Mouse (Mus musculus): ENCODE data around the gene Sox21.

Gene Sox21

GRCm38 (mm10) chr14:118225061-118225743 lies 11.6 kb downstream of the Sox21 start:
- DNase-seq (ENCODE audit: low read depth), result no peak

- peak; percentile 12 for DNase-seq (ENCODE audit: low read depth)
These were observed 15.9 kb downstream of the Sox21 start for GRCm38 (mm10) chr14:118220885-118221284.

GRCm38 (mm10) chr14:118216826-118217225 lies 20.0 kb downstream of the Sox21 start:
- no peak for DNase-seq (ENCODE audit: low read depth)

GRCm38 (mm10) chr14:118212188-118212804 lies 24.5 kb downstream of the Sox21 start:
- no peak for DNase-seq (ENCODE audit: low read depth)

- peak; percentile 52 for DNase-seq (ENCODE audit: low read depth)
These were observed 27.2 kb downstream of the Sox21 start for GRCm38 (mm10) chr14:118209642-118210041.

GRCm38 (mm10) chr14:118207347-118207746 lies 29.5 kb downstream of the Sox21 start:
- DNase-seq (ENCODE audit: low read depth), result peak; percentile 41

GRCm38 (mm10) chr14:118203031-118203430 lies 33.8 kb downstream of the Sox21 start:
- no peak for DNase-seq (ENCODE audit: low read depth)

- no peak for DNase-seq (ENCODE audit: low read depth)
These were observed 34.8 kb downstream of the Sox21 start for GRCm38 (mm10) chr14:118202006-118202405.

GRCm38 (mm10) chr14:118200731-118201130 lies 36.1 kb downstream of the Sox21 start:
- no peak for DNase-seq (ENCODE audit: low read depth)

GRCm38 (mm10) chr14:118197063-118197462 lies 39.8 kb downstream of the Sox21 start:
- DNase-seq (ENCODE audit: low read depth), result no peak

GRCm38 (mm10) chr14:118194219-118194914 lies 42.5 kb downstream of the Sox21 start:
- DNase-seq (ENCODE audit: low read depth), result no peak

GRCm38 (mm10) chr14:118193663-118194062 lies 43.2 kb downstream of the Sox21 start:
- DNase-seq (ENCODE audit: low read depth), result no peak

- DNase-seq (ENCODE audit: low read depth), result no peak
These were observed 43.7 kb downstream of the Sox21 start for GRCm38 (mm10) chr14:118193001-118193628.

GRCm38 (mm10) chr14:118191442-118191841 lies 45.4 kb downstream of the Sox21 start:
- DNase-seq (ENCODE audit: low read depth), result no peak
